Mouse (Mus musculus) CH12.LX (cell line): Measurements from ENCODE around the gene Neurog3. TPM values are rescaled to one million over a fixed set of nuclear protein-coding genes. Genes with fewer than 3 reads are reported as not detected.
A peak's percentile ranks its signal among the peaks of the same experiment; 100 is the strongest.

ENCODE experiments used
- DNase-seq: peaks from one replicate; pipeline ENCODE4 v3.0.0-alpha.2; 2013; ENCODE audit errors: extremely low read depth
- H3K27ac ChIP-seq: 2 replicates; pipeline ENCODE4 v1.5.1; 2012; ENCODE audit warnings: low read depth, mild to moderate bottlenecking, control low read depth, moderate library complexity; ENCODE audit not compliant: insufficient read depth
- H3K27me3 ChIP-seq: replicated peaks from 2 replicates; pipeline ENCODE3; 2012; ENCODE audit warnings: inconsistent platforms
- H3K36me3 ChIP-seq, 2 experiments: replicated peaks in 1 of 2; 2 replicates each; pipeline versions ENCODE3 to v1.6.1; 2012; ENCODE audit warnings: inconsistent platforms in 1 of 2, low read length in 1 of 2, mild to moderate bottlenecking in 1 of 2, mixed read lengths in 1 of 2, moderate library complexity in 1 of 2; ENCODE audit not compliant: control insufficient read depth in 1 of 2, insufficient read depth in 1 of 2
- H3K4me1 ChIP-seq, 2 experiments: 2 replicates each; pipeline ENCODE4 v1.6.1; 2012; ENCODE audit warnings: inconsistent platforms in 1 of 2, moderate library complexity in 1 of 2; ENCODE audit not compliant: insufficient read depth in 2 of 2, control insufficient read depth in 1 of 2
- H3K4me2 ChIP-seq: 2 replicates; pipeline ENCODE4 v1.6.1; 2012; ENCODE audit warnings: low read depth, mild to moderate bottlenecking, control low read depth; ENCODE audit not compliant: poor library complexity, insufficient read depth, severe bottlenecking
- H3K4me3 ChIP-seq, 3 experiments: fragments of 150-350 bp in 1 of 3; sonication (generic) in 1 of 3; replicated peaks in 1 of 3; 2 replicates each; pipeline versions ENCODE3 to v1.5.1; 2011 to 2012; ENCODE audit warnings: low read depth in 2 of 3, low read length in 2 of 3, mild to moderate bottlenecking in 2 of 3, moderate library complexity in 2 of 3, control low read depth in 1 of 3, improper control_type of control experiment in 1 of 3, inconsistent platforms in 1 of 3, mixed read lengths in 1 of 3; ENCODE audit not compliant: poor library complexity in 1 of 3
- H3K79me2 ChIP-seq: replicated peaks from 2 replicates; pipeline ENCODE4 v1.6.1; 2012; ENCODE audit warnings: mild to moderate bottlenecking, moderate library complexity; ENCODE audit not compliant: control insufficient read depth, poor library complexity, insufficient read depth, severe bottlenecking; ENCODE audit errors: extremely low read depth
- H3K9ac ChIP-seq: 2 replicates; pipeline ENCODE4 v1.6.1; 2012; ENCODE audit warnings: low read depth, mild to moderate bottlenecking, control low read depth, moderate library complexity; ENCODE audit not compliant: insufficient read depth
- H3K9me3 ChIP-seq: replicated peaks from 2 replicates; pipeline ENCODE3; 2012; ENCODE audit warnings: low read length, inconsistent platforms, mixed read lengths
- CTCF ChIP-seq, 2 experiments: IDR thresholded peaks in 1 of 2; conservative IDR thresholded peaks in 1 of 2; 2 replicates each; pipeline ENCODE4 v1.5.1; 2011 to 2012; ENCODE audit warnings: low read depth in 2 of 2, low read length in 2 of 2, improper control_type of control experiment in 1 of 2, inconsistent platforms in 1 of 2, mild to moderate bottlenecking in 1 of 2, moderate library complexity in 1 of 2
- HCFC1 ChIP-seq: IDR thresholded peaks from 2 replicates; pipeline ENCODE4 v1.6.1; 2012; ENCODE audit warnings: low read depth, mild to moderate bottlenecking, inconsistent platforms, low read length, improper control_type of control experiment
- KAT2A ChIP-seq: IDR thresholded peaks from 2 replicates; pipeline ENCODE4 v1.6.1; 2012; ENCODE audit warnings: low read length, improper control_type of control experiment, inconsistent platforms; ENCODE audit not compliant: insufficient replicate concordance
- MAFK ChIP-seq: IDR thresholded peaks from 2 replicates; pipeline ENCODE4 v1.6.1; 2011; ENCODE audit warnings: low read length, improper control_type of control experiment; ENCODE audit not compliant: insufficient replicate concordance
- MAX ChIP-seq: IDR thresholded peaks from 2 replicates; pipeline ENCODE4 v1.6.1; 2011; ENCODE audit warnings: low read length, improper control_type of control experiment
- MEF2A ChIP-seq: IDR thresholded peaks from 2 replicates; pipeline ENCODE4 v1.6.1; 2014; ENCODE audit warnings: low read depth, mild to moderate bottlenecking, inconsistent platforms, low read length, improper control_type of control experiment, borderline replicate concordance
- MYC ChIP-seq: IDR thresholded peaks from 2 replicates; pipeline ENCODE4 v1.6.1; 2011; ENCODE audit warnings: low read depth, mild to moderate bottlenecking, improper control_type of control experiment, low read length
- RCOR1 ChIP-seq: conservative IDR thresholded peaks from 2 replicates; pipeline ENCODE4 v1.6.1; 2012; ENCODE audit warnings: low read depth, mild to moderate bottlenecking, inconsistent platforms, low read length, improper control_type of control experiment
- SMC3 ChIP-seq: IDR thresholded peaks from 2 replicates; pipeline ENCODE4 v1.6.1; 2011; ENCODE audit warnings: low read depth, low read length, improper control_type of control experiment
- TCF12 ChIP-seq: IDR thresholded peaks from 2 replicates; pipeline ENCODE4 v1.6.1; 2014; ENCODE audit warnings: low read depth, mild to moderate bottlenecking, inconsistent platforms, low read length, improper control_type of control experiment
- USF1 ChIP-seq: IDR thresholded peaks from 2 replicates; pipeline ENCODE4 v1.6.1; 2014; ENCODE audit warnings: low read depth, mild to moderate bottlenecking, inconsistent platforms, low read length, improper control_type of control experiment
- ZNF384 ChIP-seq: IDR thresholded peaks from 2 replicates; pipeline ENCODE4 v1.6.1; 2012; ENCODE audit warnings: low read depth, low read length, improper control_type of control experiment, inconsistent platforms
- dilution Hi-C: fragments of 300-500 bp; cut with MboI; formaldehyde crosslinking; loops from 2 replicates; pipeline ENCODE4 v1.14.3; 2020; ENCODE audit warnings: low sequenced_read_pairs; ENCODE audit not compliant: extremely low pct_unique_long_range_greater_than_20kb, extremely low pct_ligation_motif_present
- in situ Hi-C: fragments of 300-500 bp; cut with MboI; formaldehyde crosslinking; loops from 3 replicates; pipeline ENCODE4 v1.14.3; 2019; ENCODE audit warnings: low sequenced_read_pairs, low pct_ligation_motif_present, low pct_unique_long_range_greater_than_20kb, mixed read lengths
- polyA plus RNA-seq: library from polyadenylated mRNA; unstranded; fragments of >175 nt; gene quantifications from 2 replicates; pipeline ENCODE4 v1.2.1, GENCODE M21; 2012; ENCODE audit warnings: low read depth; ENCODE audit not compliant: insufficient read length
- total RNA-seq, 2 experiments: library from RNA; depleted of rRNA; stranded (reverse); fragments of 300-350 nt in 1 of 2; fragments of >200 nt in 1 of 2; gene quantifications; 2 replicates each; pipeline ENCODE4 v1.2.3; 2012 to 2014

Neurog3 gene
- total and polyA plus RNA-seq, 3 experiments = not detected

- TF ChIP-seq USF1 = no peak
- TF ChIP-seq ZNF384 = peak; percentile 60; the same call in 1 of the 2 replicates
- TF ChIP-seq MAFK = no peak
- TF ChIP-seq, all 38 proteins: peak for 9
These were observed 27.9 kb upstream of the Neurog3 start (continued) for GRCm38 (mm10) chr10:62104835-62105576.

GRCm38 (mm10) chr10:62107048-62107447, 25.8 kb upstream of the Neurog3 start:
- H3K36me3 ChIP-seq = no peaks in the 10 kb centered on the region
- TF ChIP-seq MAFK = no peak
- DNase-seq = no peak
- in situ Hi-C loops = loop anchor here (10.0 kb wide), 1 partner anchor 148 kb away; the partner anchor contains the start of gene Tacr2
- H3K9ac ChIP-seq = no peak overlapping the region
- H3K27ac ChIP-seq = no peak overlapping the region
- H3K9me3 ChIP-seq = peaks cover 17% of the 10 kb centered on the region
- peaks cover 2 to 5% of the 10 kb centered on the region in 2 experiments; a peak in 3 of 4 replicates for H3K4me1 ChIP-seq
- dilution Hi-C loops = no loop called here
- H3K27me3 ChIP-seq = peaks cover 80% of the 10 kb centered on the region
- no peak overlapping the region for H3K4me2 ChIP-seq
- H3K79me2 ChIP-seq = no peaks in the 10 kb centered on the region
- no peak overlapping the region for H3K4me3 ChIP-seq

DNA sequence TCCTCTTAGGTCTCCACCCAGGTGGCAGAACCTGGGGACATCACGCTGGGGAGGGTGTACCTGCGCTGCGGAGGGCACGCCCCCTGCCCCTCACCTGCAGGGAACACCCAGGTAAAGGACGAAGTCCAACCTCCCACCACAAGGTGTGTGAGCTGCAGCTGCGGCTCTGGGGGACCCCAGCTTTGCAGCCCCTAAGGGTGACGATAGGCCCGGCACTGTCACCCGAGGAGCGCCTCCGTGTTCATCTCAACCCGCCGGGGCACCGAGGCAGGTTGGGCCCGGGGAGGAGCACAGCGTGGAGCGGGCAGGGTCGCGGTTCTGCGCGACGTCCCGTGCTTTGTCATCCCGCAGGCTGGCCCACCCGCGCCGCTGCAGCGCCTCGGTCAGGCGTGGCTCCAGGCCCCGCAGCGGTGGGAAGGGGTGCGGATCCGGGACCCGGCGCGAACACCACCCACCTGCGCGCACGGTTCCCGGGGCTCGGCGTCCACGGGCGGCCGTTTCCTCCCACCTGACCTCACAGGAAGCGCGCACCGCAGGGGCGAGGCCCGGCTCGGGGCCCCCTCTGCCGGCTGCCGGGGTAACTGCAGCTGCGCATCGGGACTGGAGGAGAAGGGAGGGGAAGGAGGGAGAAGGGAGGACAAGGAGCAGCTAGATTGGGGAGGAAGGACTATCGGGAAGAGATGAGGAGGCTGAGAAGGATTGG, 22.2 kb upstream of the Neurog3 start:
- in situ Hi-C loops (loop anchor here (10.0 kb wide), 1 partner anchor 54 kb away; no protein-coding TSS in a partner anchor), dilution Hi-C loops (no loop called here)
- DNase-seq = no peak
- H3K9ac ChIP-seq = no peak overlapping the region
- H3K4me1 ChIP-seq = peaks cover 7 to 20% of the 10 kb centered on the region in 2 experiments
- no peak overlapping the region for H3K27ac ChIP-seq
- H3K4me2 ChIP-seq = no peak overlapping the region
- H3K27me3 ChIP-seq = peaks cover 68% of the 10 kb centered on the region
- peak overlapping the region in 1 of 3 experiments; percentile 34 for H3K4me3 ChIP-seq
- TF ChIP-seq KAT2A (no peak), RCOR1 (no peak), MAX (no peak), HCFC1 (no peak), CTCF (conservative IDR thresholded peaks at IDR 0.05 in 1 of 2, IDR thresholded peaks at IDR 0.05 in 1 of 2; ENCODE audit: low read depth in 2 of 2, low read length in 2 of 2) (peak in 1 of 2 experiments; percentile 39; a peak in 2 of 4 replicates), MEF2A (no peak), MYC (no peak), TCF12 (no peak), SMC3 (peak; percentile 13)
- TF ChIP-seq, all 38 proteins: peak for 2
- Histone ChIP-seq H3K79me2 (no peaks in the 10 kb centered on the region), H3K36me3 (no peaks in the 10 kb centered on the region), H3K9me3 (peaks cover 17% of the 10 kb centered on the region)
